Mouse (Mus musculus): ENCODE data around the gene Gm28051.
A peak's percentile ranks its signal among the peaks of the same experiment; 100 is the strongest.

Gm28051 gene

DNA sequence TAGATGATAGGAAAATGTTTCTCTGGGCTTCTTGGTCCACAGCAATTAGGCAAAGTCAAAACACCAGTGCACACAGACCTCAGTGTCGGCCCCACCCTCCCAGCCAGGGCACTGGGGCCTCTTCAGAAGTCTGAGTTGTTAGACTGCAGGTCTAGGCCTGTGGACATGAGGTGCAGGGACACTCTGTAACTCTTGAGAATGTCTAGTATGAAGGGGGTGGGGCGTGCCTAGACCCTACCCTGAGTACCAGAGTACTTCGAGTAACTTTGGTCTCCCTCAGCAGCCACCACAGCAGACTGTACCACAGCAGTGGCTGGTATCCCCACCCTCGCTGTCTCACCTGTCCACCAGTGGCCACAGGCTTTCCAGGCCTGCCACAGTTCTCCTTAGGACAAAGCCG lies 71.2 kb downstream of the Gm28051 start:
- no peak for DNase-seq (ENCODE audit: low spot score in 2 of 2)

DNA sequence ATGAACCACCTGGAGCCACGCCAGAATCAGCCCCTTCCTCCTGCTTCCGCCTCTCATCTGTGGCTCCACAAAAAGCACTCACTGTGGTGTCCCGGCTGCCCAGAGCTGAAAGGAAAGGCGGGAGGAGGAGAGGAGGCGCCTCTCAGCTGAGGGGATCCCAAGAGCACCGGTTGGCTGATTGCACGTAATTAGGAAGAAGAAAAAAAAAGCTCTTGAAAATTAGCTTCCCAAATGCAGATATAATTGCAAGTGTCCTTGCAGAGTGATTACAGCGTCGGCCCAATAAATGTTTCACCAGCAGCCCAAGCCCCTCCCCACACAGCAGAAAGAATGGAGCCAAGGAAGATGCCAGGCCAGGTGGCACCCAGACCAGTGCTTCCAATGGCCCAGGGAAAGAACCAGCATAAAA lies 72.0 kb downstream of the Gm28051 start:
- DNase-seq (ENCODE audit: low spot score in 2 of 2): no peak

DNA sequence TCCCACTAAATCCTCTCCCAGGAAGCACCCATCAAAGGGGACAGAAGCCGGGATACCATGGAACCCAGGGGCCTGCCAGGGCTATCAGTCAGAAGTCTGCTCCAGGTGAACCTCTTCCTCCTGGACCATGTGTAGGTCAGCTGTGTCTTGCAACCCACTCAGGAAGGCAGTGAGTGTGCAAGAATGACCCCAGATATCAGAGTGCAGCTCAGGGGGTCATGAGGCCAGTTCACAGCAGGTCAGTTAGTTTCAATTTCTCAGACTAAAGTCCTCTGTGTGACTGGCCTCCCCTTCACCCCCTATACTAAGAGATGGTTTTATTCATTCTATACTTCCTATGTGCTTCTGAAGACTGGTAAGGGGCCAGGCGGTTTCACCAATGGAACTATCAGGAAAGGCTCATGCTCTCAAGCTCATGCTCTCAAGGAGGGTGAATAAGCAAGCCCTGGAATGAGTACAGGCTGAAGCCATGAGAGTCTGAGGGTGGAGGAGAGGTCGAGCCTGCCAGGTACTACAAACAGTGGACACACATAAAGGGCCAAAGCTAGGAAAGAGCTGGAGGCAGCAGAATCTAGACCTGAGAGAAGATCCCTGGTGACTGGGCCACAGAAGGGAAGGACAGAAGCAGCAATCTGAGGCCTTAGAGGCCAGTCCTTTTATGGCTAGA lies 72.7 kb downstream of the Gm28051 start:
- no peak for DNase-seq (ENCODE audit: low spot score in 2 of 2)

DNA sequence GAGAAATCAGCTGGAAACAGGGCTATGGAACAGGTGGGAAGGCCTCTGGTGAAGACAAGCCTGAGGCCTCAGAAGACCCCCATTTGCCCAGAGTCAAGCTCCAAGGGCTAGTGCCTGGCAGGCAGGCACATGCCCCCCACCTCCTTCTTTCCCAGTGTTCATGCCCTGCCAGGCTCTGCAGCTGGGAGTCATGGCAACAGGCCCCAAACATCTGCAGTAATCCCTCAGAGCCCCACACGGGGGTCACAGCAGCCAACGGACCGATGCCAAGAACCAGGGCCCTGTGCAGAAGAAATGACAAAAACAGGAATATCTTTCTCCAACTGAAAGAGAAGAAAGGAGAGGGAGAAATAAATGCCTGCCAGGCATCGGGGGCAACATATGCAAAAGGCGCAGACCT lies 73.6 kb downstream of the Gm28051 start:
- DNase-seq (ENCODE audit: low spot score in 2 of 2): no peak

DNA sequence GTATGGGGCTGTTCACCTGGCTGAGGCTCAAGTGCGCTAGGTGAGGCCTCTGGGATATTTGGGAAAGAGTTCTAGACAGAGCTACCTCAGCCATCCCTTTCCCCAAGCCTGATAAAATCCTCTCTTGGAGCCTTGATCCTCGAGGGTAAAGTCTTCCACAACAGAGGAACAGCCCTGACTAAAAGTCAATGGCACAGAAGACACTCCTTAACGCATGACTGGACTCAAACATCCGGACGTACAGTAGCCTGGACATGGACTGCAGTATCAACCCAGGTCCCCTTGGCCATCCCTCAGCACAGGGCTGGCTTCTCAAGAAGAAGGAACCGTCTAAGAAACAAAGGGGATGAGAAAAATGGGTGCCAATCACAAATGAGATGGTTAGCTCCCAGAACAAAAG lies 74.1 kb downstream of the Gm28051 start:
- DNase-seq (ENCODE audit: low spot score in 2 of 2): no peak

DNA sequence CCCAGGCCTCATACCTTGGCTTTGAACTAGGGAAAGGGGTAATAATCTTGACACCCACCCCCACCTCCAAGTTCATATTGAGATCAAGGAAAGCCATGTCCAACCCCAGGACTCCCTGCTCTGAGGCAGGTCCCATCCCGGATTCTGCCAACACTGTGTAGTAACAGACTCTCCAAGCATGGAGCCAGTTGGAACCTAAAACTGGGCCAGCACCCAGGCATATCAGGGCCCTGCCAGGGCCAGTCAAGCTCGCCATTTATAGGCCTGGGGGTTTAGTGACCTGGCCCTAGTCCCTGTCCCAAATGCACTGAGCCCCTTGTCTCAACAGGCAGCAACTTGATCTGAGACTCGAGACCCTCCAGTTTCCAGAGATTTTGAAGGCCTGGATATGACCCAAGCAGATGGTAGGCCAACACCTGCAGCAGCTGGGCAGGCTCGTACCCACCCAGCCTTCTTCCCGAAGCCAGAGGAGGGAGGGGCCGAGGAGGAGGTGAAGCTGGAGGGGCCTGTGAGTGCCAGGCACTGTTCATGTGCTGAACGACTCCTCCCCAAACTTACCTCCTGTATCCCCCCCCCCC lies 74.8 kb downstream of the Gm28051 start:
- no peak for DNase-seq (ENCODE audit: low spot score in 2 of 2)

DNA sequence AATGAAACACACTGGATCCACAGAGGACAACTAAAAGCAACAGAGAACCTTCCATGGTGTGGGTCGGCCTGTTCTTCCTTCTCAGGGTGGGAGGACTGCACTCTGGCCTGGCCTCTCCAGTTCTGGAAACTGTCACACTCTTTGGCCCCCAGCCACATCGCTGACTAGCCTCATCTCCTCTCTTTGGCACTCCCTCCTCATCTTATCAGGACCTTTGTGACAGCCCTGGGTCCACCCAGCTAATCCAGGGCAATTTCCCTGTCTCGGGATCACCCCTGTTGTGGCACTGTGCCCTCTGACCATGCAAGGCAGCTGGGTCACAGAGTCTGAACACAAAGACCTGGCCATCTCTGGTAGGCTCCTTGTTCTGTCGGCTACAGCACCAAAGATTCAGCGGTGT lies 75.5 kb downstream of the Gm28051 start:
- no peak for DNase-seq (ENCODE audit: low spot score in 2 of 2)

DNA sequence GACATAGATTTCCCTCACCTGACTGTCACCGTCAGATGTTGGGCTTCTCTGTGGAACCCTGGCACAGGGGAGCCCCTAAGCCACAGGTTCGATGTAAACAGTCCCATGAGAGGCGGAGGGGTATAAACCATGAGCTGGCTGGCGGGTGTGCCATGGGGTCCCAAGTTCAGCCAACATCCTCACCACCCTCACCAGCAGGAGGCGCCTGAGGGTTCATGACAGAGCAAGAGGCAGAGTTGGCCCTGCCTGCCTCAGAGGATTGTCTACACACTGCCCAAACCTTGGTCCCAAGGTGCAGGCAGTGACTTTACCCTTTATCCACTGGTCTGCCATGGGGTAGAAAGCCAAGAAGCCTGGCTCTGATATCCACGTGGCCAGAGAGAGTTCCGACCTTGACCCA lies 76.0 kb downstream of the Gm28051 start:
- DNase-seq (ENCODE audit: low spot score in 2 of 2): peak; percentile 67 to 85

DNA sequence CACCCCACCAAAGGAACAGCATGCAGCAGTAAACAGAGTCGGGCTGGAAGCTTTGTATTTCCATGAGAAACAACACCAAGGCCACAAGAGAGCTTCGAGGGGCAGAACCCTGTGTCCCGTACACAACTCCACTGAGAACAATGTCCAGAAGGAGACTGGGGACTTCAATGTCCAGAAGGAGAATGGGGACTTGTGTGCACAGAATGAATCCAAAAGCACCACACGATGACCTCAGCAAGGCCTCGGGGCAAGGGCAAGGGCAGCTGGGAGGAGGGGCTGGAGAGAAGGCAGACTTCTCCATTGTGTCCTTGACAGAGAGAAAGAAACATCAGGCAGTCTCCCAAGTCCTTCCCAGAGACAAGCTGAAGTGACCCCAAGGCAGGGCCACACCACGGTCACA lies 78.7 kb downstream of the Gm28051 start:
- DNase-seq (ENCODE audit: low spot score in 2 of 2): no peak

DNA sequence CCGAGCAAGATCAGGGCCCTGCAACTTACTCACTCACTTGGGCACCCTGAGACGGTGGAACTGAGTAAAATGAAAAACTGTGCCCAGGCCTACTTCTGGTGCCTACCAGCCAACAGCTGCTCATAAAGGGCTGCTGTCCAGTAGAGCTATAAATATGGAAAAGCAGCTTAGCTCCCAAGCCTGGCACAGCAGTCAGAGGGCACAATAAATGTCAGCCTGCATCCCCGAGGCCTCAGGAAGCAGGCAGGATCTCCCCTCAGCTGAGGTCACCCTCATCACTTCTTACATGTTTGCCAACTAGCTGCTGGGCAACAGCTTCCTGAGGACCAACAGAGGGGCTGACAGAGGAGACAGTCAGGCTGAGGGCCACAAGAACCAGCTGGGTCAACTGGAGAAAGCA lies 80.5 kb downstream of the Gm28051 start:
- DNase-seq (ENCODE audit: low spot score in 2 of 2): no peak

DNA sequence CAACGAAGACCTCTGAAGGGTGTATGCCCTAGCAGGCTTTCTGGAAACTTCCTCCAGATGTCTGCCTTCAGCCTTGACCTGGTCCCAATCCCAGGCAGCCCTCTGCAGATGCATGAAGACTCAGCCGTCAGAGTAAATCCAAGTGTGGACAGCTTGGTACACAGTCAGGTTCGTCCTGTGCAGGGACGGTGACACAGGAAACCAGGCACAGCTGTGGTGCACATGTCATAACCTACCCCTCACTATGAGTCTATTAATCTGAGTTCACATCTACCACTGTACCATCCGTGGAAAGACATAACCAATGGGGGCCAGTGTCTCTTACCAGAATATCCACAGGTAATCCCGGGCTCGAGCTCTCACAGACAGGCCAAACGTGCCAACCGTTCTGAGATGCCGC lies 83.0 kb downstream of the Gm28051 start:
- DNase-seq (ENCODE audit: low spot score in 2 of 2): peak in 1 of 2 experiments; percentile 26

DNA sequence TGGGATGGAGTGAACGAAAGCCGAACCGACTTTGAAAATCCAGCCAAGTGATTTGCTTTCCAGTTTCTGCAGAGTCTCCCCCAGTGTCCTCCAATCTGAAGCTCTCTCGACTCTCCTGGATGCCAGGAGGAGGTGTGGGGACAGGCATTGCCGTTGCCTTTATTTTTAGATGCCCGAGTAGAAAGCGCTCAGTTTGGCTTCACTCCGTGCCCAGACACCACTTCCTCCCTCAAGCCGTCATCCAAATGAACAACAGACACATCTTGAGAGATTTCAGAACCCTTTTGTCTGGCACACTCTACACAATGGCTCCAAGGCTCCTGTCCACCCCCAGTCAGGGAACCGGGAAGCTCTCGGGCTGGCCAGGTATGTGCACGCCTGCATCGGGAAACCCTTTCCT lies 83.4 kb downstream of the Gm28051 start:
- no peak for DNase-seq (ENCODE audit: low spot score in 2 of 2)

DNA sequence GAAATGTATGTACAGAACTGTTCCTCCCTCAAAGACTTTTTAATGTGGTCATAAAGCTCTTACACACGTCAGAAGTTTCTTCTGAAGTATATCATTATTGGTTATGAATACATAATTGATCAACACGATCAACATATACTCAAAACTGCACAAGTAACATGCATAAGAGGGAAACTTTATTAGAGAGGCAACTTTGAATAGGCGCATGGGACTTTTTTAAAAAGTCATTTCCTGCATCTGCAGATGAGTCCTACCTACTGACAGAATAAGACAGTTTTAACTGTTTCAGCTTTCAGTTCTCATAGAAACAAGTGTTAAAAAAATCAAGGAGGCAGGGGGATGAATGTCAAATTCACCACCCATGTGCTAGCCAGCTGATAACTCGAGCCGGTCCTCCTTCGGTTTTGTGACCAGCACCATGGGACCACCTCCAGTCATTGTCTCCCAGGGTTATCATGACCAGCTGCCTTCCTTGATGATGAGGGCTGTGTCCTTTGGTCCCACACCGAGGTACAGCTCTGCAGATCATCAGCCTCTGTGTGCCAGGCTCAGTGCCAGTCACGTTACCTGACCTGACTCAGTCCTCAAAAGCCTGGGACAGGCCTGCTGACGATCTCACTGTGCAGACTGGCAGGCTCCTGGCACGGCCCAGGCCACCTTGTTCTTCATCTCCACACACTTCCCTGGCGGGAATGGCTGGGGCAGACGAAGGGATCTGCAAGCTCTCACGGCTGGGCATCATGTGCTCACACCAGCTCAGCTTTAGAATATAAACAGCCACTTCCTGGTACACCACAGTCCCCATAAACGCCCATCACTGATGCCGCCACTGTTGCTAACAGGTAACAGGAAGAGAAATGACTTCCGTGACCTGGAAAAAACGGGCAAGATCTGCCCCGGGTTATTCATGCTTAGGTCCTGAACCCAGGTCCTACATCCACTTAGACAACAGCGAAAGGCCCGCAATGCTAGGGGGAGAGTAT lies 84.4 kb downstream of the Gm28051 start:
- DNase-seq (ENCODE audit: low spot score in 2 of 2): no peak

DNA sequence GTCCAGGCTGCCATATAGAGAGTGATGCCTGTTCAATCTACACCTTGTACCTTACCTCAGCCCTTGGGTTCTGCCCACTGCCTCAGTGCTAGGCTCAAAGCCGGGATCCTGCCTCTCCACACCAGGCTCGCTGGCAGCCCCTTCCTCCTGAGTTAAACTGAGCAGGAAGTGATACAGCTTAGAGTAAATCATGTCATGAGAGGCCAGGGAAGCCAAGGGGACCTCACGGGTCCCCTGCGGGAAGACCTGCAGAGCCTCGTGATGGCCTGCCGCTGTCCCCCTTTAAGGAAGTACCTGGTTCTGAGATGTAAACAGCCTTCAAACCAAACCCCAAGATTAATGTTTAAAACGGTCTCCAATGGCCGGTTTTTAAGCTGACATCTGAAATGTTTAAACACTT lies 85.4 kb downstream of the Gm28051 start:
- no peak for DNase-seq (ENCODE audit: low spot score in 2 of 2)

DNA sequence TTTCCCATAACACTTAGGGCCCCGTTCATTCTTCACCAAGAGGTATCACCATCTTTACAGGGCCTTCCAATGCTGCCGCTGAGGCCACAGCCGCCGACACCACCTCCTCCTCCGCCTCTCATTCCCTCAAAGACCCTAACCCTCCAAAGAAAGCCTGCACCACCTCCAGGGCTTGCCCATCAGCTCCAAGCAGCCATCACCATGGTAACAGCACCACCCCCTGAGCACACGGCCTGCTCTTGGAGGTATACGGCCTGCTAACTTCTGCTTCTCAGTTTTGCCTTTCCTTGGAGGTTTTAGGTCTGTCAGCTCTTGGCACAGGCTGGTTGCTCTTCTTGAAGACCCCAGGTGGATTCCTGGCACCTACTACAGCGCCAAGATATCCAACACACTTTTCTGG lies 86.7 kb downstream of the Gm28051 start:
- no peak for DNase-seq (ENCODE audit: low spot score in 2 of 2)

Measured in thymus, postnatal 10 days (tissue).